Mouse (Mus musculus) kidney, postnatal 0 days (tissue): ENCODE results near the gene Cdyl. TPM values are rescaled to one million over a fixed set of nuclear protein-coding genes. Genes with fewer than 3 reads are reported as not detected.
"Not testable (repeated sequence)": the region's sequence is repeated elsewhere in the genome, so short reads cannot be mapped to it uniquely, and the experiment has no call there.

ENCODE experiments used
- ATAC-seq: fragments of 200-750 bp; cut with Nextera tagmentation; replicated peaks from 2 replicates; pipeline ENCODE4 v1.8.0; 2017; ENCODE audit warnings: low read depth, moderate number of reproducible peaks, moderate TSS enrichment, moderate library complexity; ENCODE audit not compliant: low FRiP score
- DNase-seq: peaks from one replicate; pipeline ENCODE4 v3.0.0-alpha.2; 2016; ENCODE audit warnings: low spot score
- H3K27ac ChIP-seq: fragments of 300-500 bp; sonication (generic); 2 replicates; pipeline ENCODE4 v1.5.1; 2014; ENCODE audit warnings: mild to moderate bottlenecking
- H3K27me3 ChIP-seq: fragments of 300-500 bp; sonication (generic); 2 replicates; pipeline ENCODE4 v1.6.1; 2014; ENCODE audit warnings: low read length, mixed read lengths; ENCODE audit not compliant: insufficient read depth
- H3K36me3 ChIP-seq: fragments of 300-500 bp; sonication (generic); 2 replicates; pipeline ENCODE4 v1.6.1; 2014; ENCODE audit warnings: low read length, mixed read lengths; ENCODE audit not compliant: insufficient read depth
- H3K4me1 ChIP-seq: fragments of 300-500 bp; sonication (generic); replicated peaks from 2 replicates; pipeline ENCODE4 v1.6.1; 2014; ENCODE audit warnings: antibody characterized with exemption, low read length, mixed read lengths; ENCODE audit not compliant: insufficient read depth
- H3K4me2 ChIP-seq: fragments of 300-500 bp; sonication (generic); 2 replicates; pipeline ENCODE4 v1.6.1; 2014; ENCODE audit warnings: mild to moderate bottlenecking, low read length, moderate library complexity, mixed read lengths
- H3K4me3 ChIP-seq: fragments of 300-500 bp; sonication (generic); replicated peaks from 2 replicates; pipeline ENCODE4 v1.5.1; 2014; ENCODE audit warnings: low read depth, low read length
- H3K9ac ChIP-seq: fragments of 300-500 bp; sonication (generic); 2 replicates; pipeline ENCODE4 v1.6.1; 2014; ENCODE audit warnings: low read depth, low read length
- H3K9me3 ChIP-seq: fragments of 300-500 bp; sonication (generic); replicated peaks from 2 replicates; pipeline ENCODE4 v1.6.1; 2016; ENCODE audit warnings: low read length, inconsistent platforms, mixed read lengths
- CTCF ChIP-seq: IDR thresholded peaks from 2 replicates; pipeline ENCODE4 v1.5.1; 2016; ENCODE audit warnings: antibody characterized with exemption, low read depth, mild to moderate bottlenecking, moderate library complexity
- WGBS: fragments of 180-500 bp; shearing (Covaris S2); extraction: QIAGEN DNeasy Blood & Tissue Kit; methylation state at CpG from one replicate; pipeline ENCODE4 v1.1.7; 2014; 5-methylcytosine and 5-hydroxymethylcytosine counted together
- polyA plus RNA-seq: library from polyadenylated mRNA; unstranded; fragments of >200 nt; fragmentation: Nextera tagmentation; extraction: Ambion mirVana; gene quantifications from 2 replicates; pipeline ENCODE4 v1.2.1, GENCODE M21; 2015

Cdyl gene
- polyA plus RNA-seq, 1 experiment from 2014 or later: 10.2 TPM

DNA sequence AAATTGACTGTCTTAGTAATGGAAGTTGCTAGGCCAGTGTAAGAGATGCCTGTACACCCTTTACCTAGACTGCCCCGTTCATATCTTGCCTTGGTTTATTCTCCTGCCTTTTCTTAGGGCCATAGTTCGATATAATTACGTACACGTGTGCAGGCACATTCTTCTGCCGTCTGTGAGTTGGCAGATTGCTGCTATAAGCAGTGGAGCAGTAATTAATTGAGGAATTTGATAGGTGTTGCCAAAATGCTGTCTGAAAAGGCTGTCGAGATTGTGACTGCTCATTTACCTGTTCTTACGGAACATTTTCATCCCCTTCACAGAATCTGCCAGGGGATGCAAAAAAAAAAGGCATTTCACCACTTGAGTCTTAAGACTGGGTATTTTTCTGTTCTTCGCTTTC, 163.2 kb downstream of the Cdyl start:
- no peak for TF ChIP-seq CTCF
- no peak for ATAC-seq
- Histone ChIP-seq H3K4me2 (no peak overlapping the region), H3K4me1 (no peaks in the 10 kb centered on the region), H3K27ac (no peak overlapping the region), H3K4me3 (no peak overlapping the region), H3K36me3 (no peaks in the 10 kb centered on the region), H3K9ac (no peak overlapping the region), H3K9me3 (no peaks in the 10 kb centered on the region), H3K27me3 (no peaks in the 10 kb centered on the region)
- 57% methylated on average over 8 of the region's 8 CpGs for WGBS
- no peak for DNase-seq

DNA sequence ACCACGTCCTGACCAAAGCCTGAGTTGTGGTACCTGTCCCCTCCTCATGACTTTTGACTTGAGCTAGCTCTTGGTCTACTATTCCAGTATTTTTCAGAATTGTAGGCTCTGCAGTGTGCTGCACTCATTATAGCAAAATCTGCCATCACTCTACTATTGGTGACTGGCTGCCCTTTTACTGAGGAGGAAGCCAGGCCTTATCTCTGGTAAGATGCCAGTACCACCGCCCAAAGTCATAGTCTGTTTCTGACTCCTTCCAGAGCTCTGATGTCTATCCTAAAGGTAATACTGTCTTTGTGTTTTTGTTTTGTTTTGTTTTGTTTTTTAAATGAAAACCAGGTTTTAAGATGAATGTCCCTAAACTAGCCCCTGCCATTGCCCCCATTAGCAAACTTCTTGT, 166.0 kb downstream of the Cdyl start:
- H3K4me1 ChIP-seq: no peaks in the 10 kb centered on the region
- H3K27ac ChIP-seq: no peak overlapping the region
- ATAC-seq (no peak), DNase-seq (no peak)
- no peaks in the 10 kb centered on the region for H3K27me3 ChIP-seq
- H3K36me3 ChIP-seq: no peaks in the 10 kb centered on the region
- WGBS: 91% methylated on average over 2 of the region's 2 CpGs
- no peak overlapping the region for H3K4me3 ChIP-seq
- no peak overlapping the region for H3K4me2 ChIP-seq
- no peak overlapping the region for H3K9ac ChIP-seq
- H3K9me3 ChIP-seq: no peaks in the 10 kb centered on the region
- TF ChIP-seq CTCF: no peak

DNA sequence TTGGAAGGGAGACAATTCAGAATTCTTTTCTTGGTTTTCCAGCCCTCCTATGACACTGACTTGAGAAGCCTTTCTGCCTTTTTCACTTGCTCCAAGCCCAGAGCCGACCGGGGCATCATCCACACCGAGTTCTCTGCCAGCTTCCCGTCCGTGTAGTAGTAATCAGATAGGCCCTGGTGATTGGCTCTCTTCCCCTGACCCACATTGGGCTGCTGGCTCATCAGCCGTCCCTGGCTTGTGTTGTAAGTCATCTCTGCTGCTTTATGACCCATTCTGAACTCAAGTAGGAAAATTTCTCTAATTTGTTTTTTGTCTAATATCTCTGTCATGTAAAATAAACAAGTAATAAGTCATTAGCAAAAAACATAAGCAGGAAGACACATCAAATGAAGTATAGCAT, 173.0 kb downstream of the Cdyl start:
- H3K4me2 ChIP-seq: no peak overlapping the region
- no peak overlapping the region for H3K9ac ChIP-seq
- no peak for TF ChIP-seq CTCF
- H3K27ac ChIP-seq: no peak overlapping the region
- WGBS: 48% methylated on average over 6 of the region's 6 CpGs
- H3K27me3 ChIP-seq: no peaks in the 10 kb centered on the region
- DNase-seq: no peak
- no peaks in the 10 kb centered on the region for H3K4me1 ChIP-seq
- H3K9me3 ChIP-seq: no peaks in the 10 kb centered on the region
- H3K4me3 ChIP-seq: no peak overlapping the region
- ATAC-seq: no peak
- H3K36me3 ChIP-seq: no peaks in the 10 kb centered on the region

DNA sequence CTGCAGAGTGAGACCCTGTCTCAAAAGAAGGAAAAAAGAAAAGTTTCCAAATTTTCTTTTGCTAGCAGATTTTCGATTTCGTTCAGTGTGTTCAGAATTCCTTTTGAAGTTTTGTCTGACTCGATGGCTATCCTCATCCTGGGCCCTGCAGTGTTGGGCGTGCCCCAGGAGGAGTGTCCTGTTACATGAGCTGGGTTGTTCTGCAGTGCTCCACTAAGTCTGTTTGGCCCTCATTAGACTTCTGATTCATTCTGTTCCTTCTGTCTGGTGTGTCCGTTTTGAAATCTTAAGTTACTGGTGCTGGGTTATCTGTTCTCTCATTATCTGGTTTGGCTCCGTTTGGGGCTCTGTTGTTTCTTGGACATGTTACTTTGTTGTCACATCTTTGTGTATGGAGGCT, 174.3 kb downstream of the Cdyl start:
- H3K9me3 ChIP-seq: no peaks in the 10 kb centered on the region
- H3K9ac ChIP-seq: no peak overlapping the region
- H3K4me3 ChIP-seq: no peak overlapping the region
- no peak overlapping the region for H3K27ac ChIP-seq
- ATAC-seq (no peak), DNase-seq (peak; percentile 33)
- no peak overlapping the region for H3K4me2 ChIP-seq
- H3K27me3 ChIP-seq: no peaks in the 10 kb centered on the region
- H3K36me3 ChIP-seq: no peaks in the 10 kb centered on the region
- 42% methylated on average over 6 of the region's 6 CpGs for WGBS
- no peaks in the 10 kb centered on the region for H3K4me1 ChIP-seq
- TF ChIP-seq CTCF: no peak

DNA sequence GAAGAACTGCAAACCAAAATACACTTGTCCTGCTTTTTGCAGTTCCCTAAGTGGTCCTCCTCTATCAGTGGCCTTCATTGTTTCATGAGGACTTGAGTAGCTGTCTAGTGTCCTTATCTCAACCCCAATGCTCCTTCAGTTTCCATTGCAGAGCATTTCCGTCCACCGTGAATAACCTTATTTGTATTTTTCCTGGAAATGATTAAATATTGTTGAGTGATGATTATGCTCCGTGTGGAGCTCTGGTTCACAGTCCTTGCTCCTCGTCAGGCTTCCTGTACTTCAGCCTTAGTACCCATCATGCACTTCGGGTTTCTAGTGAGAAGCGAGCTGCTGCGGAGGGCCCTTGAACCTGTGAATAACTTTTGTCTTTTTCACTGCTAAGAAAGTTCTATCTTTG, 176.0 kb downstream of the Cdyl start:
- no peaks in the 10 kb centered on the region for H3K27me3 ChIP-seq
- DNase-seq (no peak), ATAC-seq (no peak)
- H3K9me3 ChIP-seq: no peaks in the 10 kb centered on the region
- no peak overlapping the region for H3K4me3 ChIP-seq
- WGBS: 86% methylated on average over 7 of the region's 7 CpGs
- no peak overlapping the region for H3K9ac ChIP-seq
- no peak for TF ChIP-seq CTCF
- H3K4me2 ChIP-seq: no peak overlapping the region
- H3K36me3 ChIP-seq: no peaks in the 10 kb centered on the region
- H3K27ac ChIP-seq: no peak overlapping the region
- H3K4me1 ChIP-seq: no peaks in the 10 kb centered on the region

DNA sequence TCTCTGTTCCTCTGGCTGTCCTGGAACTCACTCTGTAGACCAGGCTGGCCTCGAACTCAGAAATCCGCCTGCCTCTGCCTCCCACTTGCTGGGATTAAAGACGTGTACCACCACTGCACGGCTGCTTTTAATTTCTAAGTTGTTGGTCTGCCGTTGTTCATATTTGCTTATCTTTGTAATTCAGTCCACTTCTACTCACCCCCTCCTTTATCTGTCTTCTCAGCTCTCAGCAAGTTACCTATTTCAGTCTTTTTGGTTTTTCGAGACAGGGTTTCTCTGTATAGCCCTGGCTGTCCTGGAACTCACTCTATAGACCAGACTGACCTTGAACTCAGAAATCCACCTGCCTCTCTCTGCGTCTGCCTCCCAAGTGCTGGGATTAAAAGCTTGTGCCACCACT, 176.9 kb downstream of the Cdyl start:
- not testable (repeated sequence) for H3K4me2 ChIP-seq, H3K9ac ChIP-seq, DNase-seq, H3K9me3 ChIP-seq, H3K27me3 ChIP-seq, H3K36me3 ChIP-seq, ATAC-seq, H3K27ac ChIP-seq, H3K4me3 ChIP-seq, H3K4me1 ChIP-seq
- WGBS: 95% methylated on average over 7 of the region's 7 CpGs

DNA sequence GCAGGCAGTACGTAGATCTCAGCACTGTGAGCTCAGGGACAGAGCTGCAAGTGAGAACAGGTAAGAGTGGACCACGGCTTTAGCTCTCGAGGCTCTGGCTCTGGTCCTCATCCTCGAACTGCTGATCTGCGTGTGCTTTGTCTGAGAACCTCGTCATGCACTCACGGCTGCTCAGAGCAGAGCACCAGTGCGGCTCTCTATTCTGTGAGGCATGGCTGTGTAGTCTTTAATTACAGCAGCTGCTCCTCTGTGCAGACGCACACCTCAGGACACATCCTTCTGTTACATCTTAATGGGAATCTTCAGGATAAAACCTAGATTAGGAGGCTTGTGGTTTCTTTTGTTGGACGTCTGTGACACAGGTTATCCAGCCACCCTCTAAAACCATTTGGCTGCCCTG, 180.5 kb downstream of the Cdyl start:
- Histone ChIP-seq H3K9ac (no peak overlapping the region), H3K36me3 (no peaks in the 10 kb centered on the region), H3K4me3 (no peak overlapping the region), H3K27me3 (no peaks in the 10 kb centered on the region), H3K27ac (no peak overlapping the region), H3K9me3 (no peaks in the 10 kb centered on the region), H3K4me2 (no peak overlapping the region), H3K4me1 (no peaks in the 10 kb centered on the region)
- TF ChIP-seq CTCF: no peak
- WGBS: 76% methylated on average over 10 of the region's 10 CpGs
- no peak for ATAC-seq
- no peak for DNase-seq
